Comparison of ENCODE assay signal across 1 mouse cellular context in genomic region chr14:55733889-55734288, GRCm38 (mm10).
TF ChIP-seq lines count a peak whose summit lies in the region.

No protein-coding gene starts in this region.

TF ChIP-seq in ES-E14, 5 proteins besides CTCF, POLR2A, EP300 and RAD21:
- no peak for TF ChIP-seq CHD2 (IDR thresholded peaks at IDR 0.05; ENCODE audit: low read depth, low read length)
- TF ChIP-seq ZC3H11A (IDR thresholded peaks at IDR 0.05; ENCODE audit: borderline replicate concordance, low read depth, low read length), result no peak
- TF ChIP-seq HCFC1 (IDR thresholded peaks at IDR 0.05; ENCODE audit: borderline replicate concordance, insufficient read depth, low read length), result no peak
- peak; percentile 69 for TF ChIP-seq MAFK (IDR thresholded peaks at IDR 0.05; ENCODE audit: insufficient read depth, low read depth, low read length)
